Mouse (Mus musculus) spleen, postnatal 10 days (tissue): ENCODE data around the gene Ciart.
A peak's percentile ranks its signal among the peaks of the same experiment; 100 is the strongest.
"Not testable (repeated sequence)": the region's sequence is repeated elsewhere in the genome, so short reads cannot be mapped to it uniquely, and the experiment has no call there.

Experiments
- DNase-seq, 2 experiments: peaks; one replicate each; pipeline ENCODE4 v3.0.0; 2021 to 2022; ENCODE audit warnings: low spot score in 2 of 2

The Ciart gene

GRCm38 (mm10) chr3:95901616-95902372, 19.7 kb upstream of the Ciart start:
- DNase-seq = no peak

- no peak for DNase-seq
Observed at GRCm38 (mm10) chr3:95899800-95900524, 17.9 kb upstream of the Ciart start.

GRCm38 (mm10) chr3:95895501-95895900, 13.4 kb upstream of the Ciart start:
- DNase-seq = not testable (repeated sequence)

- DNase-seq = peak; percentile 36 to 50
Observed at GRCm38 (mm10) chr3:95894317-95895160, 12.5 kb upstream of the Ciart start.

- peak; percentile 88 to 96 for DNase-seq
Observed at GRCm38 (mm10) chr3:95893606-95894316, 11.7 kb upstream of the Ciart start, which contains the start of gene Aph1a. TSS of gene Aph1a (plus strand) at chr3:95893969.

GRCm38 (mm10) chr3:95893126-95893525, 11.1 kb upstream of the Ciart start:
- DNase-seq = no peak

GRCm38 (mm10) chr3:95892066-95893052, 10.3 kb upstream of the Ciart start:
- DNase-seq = no peak

- DNase-seq = peak in 1 of 2 experiments; percentile 66
Observed at GRCm38 (mm10) chr3:95891211-95892065, 9.4 kb upstream of the Ciart start, which contains the start of gene BC028528. TSS of gene BC028528 (minus strand) at chr3:95892005.

- DNase-seq = no peak
Observed at GRCm38 (mm10) chr3:95889664-95890063, 7.6 kb upstream of the Ciart start.

- no peak for DNase-seq
Observed at GRCm38 (mm10) chr3:95887596-95887995, 5.5 kb upstream of the Ciart start.

- DNase-seq = no peak
Observed at GRCm38 (mm10) chr3:95884400-95884799, 2.3 kb upstream of the Ciart start.

- DNase-seq = peak in 1 of 2 experiments; percentile 77
Observed at GRCm38 (mm10) chr3:95882816-95883425, 870 bp upstream of the Ciart start.

GRCm38 (mm10) chr3:95879063-95879462, 3.0 kb downstream of the Ciart start:
- DNase-seq = no peak

- no peak for DNase-seq
Observed at GRCm38 (mm10) chr3:95872048-95872447, 10.0 kb downstream of the Ciart start.

- peak; percentile 79 to 86 for DNase-seq
Observed at GRCm38 (mm10) chr3:95871392-95871867, 10.6 kb downstream of the Ciart start, which contains the start of gene Mrps21. TSS of gene Mrps21 (minus strand) at chr3:95871519.

GRCm38 (mm10) chr3:95870976-95871375, 11.1 kb downstream of the Ciart start:
- no peak for DNase-seq

- no peak for DNase-seq
Observed at GRCm38 (mm10) chr3:95867408-95867807, 14.6 kb downstream of the Ciart start.

- no peak for DNase-seq
Observed at GRCm38 (mm10) chr3:95866071-95866470, 16.0 kb downstream of the Ciart start.
